Mouse (Mus musculus) megakaryocyte, embryonic 14.5 days (primary cell): ENCODE data around the gene Coq5. TPM values are rescaled to one million over a fixed set of nuclear protein-coding genes. Genes with fewer than 3 reads are reported as not detected.
"Not testable (repeated sequence)": the region's sequence is repeated elsewhere in the genome, so short reads cannot be mapped to it uniquely, and the experiment has no call there.

ENCODE experiments used
- H3K27me3 ChIP-seq: replicated peaks from 2 replicates; pipeline ENCODE3; 2012; ENCODE audit warnings: inconsistent platforms
- H3K36me3 ChIP-seq: replicated peaks from 2 replicates; pipeline ENCODE3; 2012; ENCODE audit warnings: low read length, inconsistent platforms, mixed read lengths
- H3K4me1 ChIP-seq: 2 replicates; pipeline ENCODE4 v1.6.1; 2012; ENCODE audit warnings: inconsistent platforms
- H3K4me3 ChIP-seq: replicated peaks from 2 replicates; pipeline ENCODE3; 2012; ENCODE audit warnings: moderate library complexity, mild to moderate bottlenecking, inconsistent platforms
- H3K9me3 ChIP-seq: 2 replicates; pipeline ENCODE4 v1.6.1; 2012; ENCODE audit warnings: inconsistent platforms
- FLI1 ChIP-seq: IDR thresholded peaks from 2 replicates; pipeline ENCODE4 v1.6.1; 2012; ENCODE audit warnings: low read length, inconsistent platforms, mixed read lengths
- GATA1 ChIP-seq: IDR thresholded peaks from 3 replicates; pipeline ENCODE4 v1.6.1; 2012; ENCODE audit warnings: mixed read lengths, low read length, inconsistent platforms, borderline replicate concordance
- polyA plus RNA-seq: library from polyadenylated mRNA; stranded (reverse); fragments of >175 nt; gene quantifications from 2 replicates; pipeline ENCODE4 v1.2.3, GENCODE M21; 2012; ENCODE audit warnings: low replicate concordance; ENCODE audit not compliant: insufficient read depth

The Coq5 gene
- polyA plus RNA-seq, 1 experiment, result 12.6 TPM

GRCm38 (mm10) chr5:115275998-115276397 lies 3.5 kb upstream of the Coq5 start:
- H3K36me3 ChIP-seq, result peaks cover under 1% of the 10 kb centered on the region
- H3K27me3 ChIP-seq, result no peaks in the 10 kb centered on the region
- no peak for TF ChIP-seq FLI1
- no peak for TF ChIP-seq GATA1
- H3K4me1 ChIP-seq, result peaks cover 46% of the 10 kb centered on the region
- H3K4me3 ChIP-seq, result no peak overlapping the region
- no peaks in the 10 kb centered on the region for H3K9me3 ChIP-seq

GRCm38 (mm10) chr5:115278053-115278452 lies 1.4 kb upstream of the Coq5 start:
- H3K36me3 ChIP-seq, result peaks cover 4% of the 10 kb centered on the region
- H3K27me3 ChIP-seq, result no peaks in the 10 kb centered on the region
- no peaks in the 10 kb centered on the region for H3K9me3 ChIP-seq
- peaks cover 59% of the 10 kb centered on the region for H3K4me1 ChIP-seq
- no peak overlapping the region for H3K4me3 ChIP-seq
- no peak for TF ChIP-seq FLI1
- TF ChIP-seq GATA1, result no peak

GRCm38 (mm10) chr5:115278785-115279184 lies 681 bp upstream of the Coq5 start:
- no peak for TF ChIP-seq FLI1
- TF ChIP-seq GATA1, result no peak
- H3K4me1 ChIP-seq, result peaks cover 54% of the 10 kb centered on the region
- H3K27me3 ChIP-seq, result no peaks in the 10 kb centered on the region
- peaks cover 12% of the 10 kb centered on the region for H3K36me3 ChIP-seq
- no peak overlapping the region for H3K4me3 ChIP-seq
- no peaks in the 10 kb centered on the region for H3K9me3 ChIP-seq

GRCm38 (mm10) chr5:115280050-115280687 lies 703 bp downstream of the Coq5 start:
- Histone ChIP-seq H3K27me3 (no peaks in the 10 kb centered on the region), H3K4me3 (peak overlapping the region; percentile 98), H3K36me3 (peaks cover 24% of the 10 kb centered on the region), H3K9me3 (no peaks in the 10 kb centered on the region), H3K4me1 (peaks cover 47% of the 10 kb centered on the region)
- TF ChIP-seq FLI1 (no peak), GATA1 (no peak)

GRCm38 (mm10) chr5:115284735-115285134 lies 5.3 kb downstream of the Coq5 start:
- Histone ChIP-seq H3K4me3 (no peak overlapping the region), H3K36me3 (peaks cover 56% of the 10 kb centered on the region), H3K4me1 (peaks cover 65% of the 10 kb centered on the region), H3K27me3 (no peaks in the 10 kb centered on the region), H3K9me3 (no peaks in the 10 kb centered on the region)
- no peak for TF ChIP-seq GATA1
- TF ChIP-seq FLI1, result no peak

- Histone ChIP-seq H3K9me3 (no peaks in the 10 kb centered on the region), H3K36me3 (peaks cover 91% of the 10 kb centered on the region), H3K4me3 (no peak overlapping the region), H3K4me1 (peaks cover 55% of the 10 kb centered on the region), H3K27me3 (no peaks in the 10 kb centered on the region)
- TF ChIP-seq FLI1 (no peak), GATA1 (no peak)
Observed at GRCm38 (mm10) chr5:115294173-115294572, 14.7 kb downstream of the Coq5 start.

- H3K27me3 ChIP-seq, result no peaks in the 10 kb centered on the region
- TF ChIP-seq FLI1 (no peak), GATA1 (no peak)
- H3K9me3 ChIP-seq, result no peaks in the 10 kb centered on the region
- peaks cover 45% of the 10 kb centered on the region for H3K4me1 ChIP-seq
- no peak overlapping the region for H3K4me3 ChIP-seq
- peaks cover 75% of the 10 kb centered on the region for H3K36me3 ChIP-seq
Observed at GRCm38 (mm10) chr5:115296347-115296746, 16.9 kb downstream of the Coq5 start.

- no peaks in the 10 kb centered on the region for H3K27me3 ChIP-seq
- H3K36me3 ChIP-seq, result peaks cover 45% of the 10 kb centered on the region
- H3K9me3 ChIP-seq, result 0 out of 2 replicates have a peak, but pooled peaks cover 2% of the 10 kb centered on the region
- H3K4me1 ChIP-seq, result peaks cover 35% of the 10 kb centered on the region
- peak overlapping the region; percentile 97 for H3K4me3 ChIP-seq
- no peak for TF ChIP-seq GATA1
- TF ChIP-seq FLI1, result no peak
Observed at GRCm38 (mm10) chr5:115300035-115300744, 20.7 kb downstream of the Coq5 start.

- peaks cover 33% of the 10 kb centered on the region for H3K4me1 ChIP-seq
- H3K9me3 ChIP-seq, result 0 out of 2 replicates have a peak, but pooled peaks cover 2% of the 10 kb centered on the region
- H3K27me3 ChIP-seq, result no peaks in the 10 kb centered on the region
- peak within 1 kb of the TSS; percentile 97 for H3K4me3 ChIP-seq
- peaks cover 37% of the 10 kb centered on the region for H3K36me3 ChIP-seq
- no peak for TF ChIP-seq FLI1
- TF ChIP-seq GATA1, result no peak
Observed at GRCm38 (mm10) chr5:115300792-115301614, 21.5 kb downstream of the Coq5 start, which contains the start of gene Dynll1. Dynll1 (minus strand) TSS chr5:115300999.

GRCm38 (mm10) chr5:115301615-115302014 lies 22.1 kb downstream of the Coq5 start:
- Histone ChIP-seq H3K9me3 (0 out of 2 replicates have a peak, but pooled peaks cover 2% of the 10 kb centered on the region), H3K4me1 (peaks cover 33% of the 10 kb centered on the region), H3K27me3 (no peaks in the 10 kb centered on the region), H3K4me3 (peak overlapping the region; percentile 97), H3K36me3 (peaks cover 31% of the 10 kb centered on the region)
- TF ChIP-seq GATA1 (no peak), FLI1 (no peak)

- H3K27me3 ChIP-seq, H3K4me3 ChIP-seq, H3K9me3 ChIP-seq: not testable (repeated sequence)
- Histone ChIP-seq H3K4me1 (peaks cover 33% of the 10 kb centered on the region), H3K36me3 (peaks cover 25% of the 10 kb centered on the region)
Observed at GRCm38 (mm10) chr5:115302190-115302589, 22.7 kb downstream of the Coq5 start.
